Mouse (Mus musculus) brain, embryonic 14.5 days (tissue): Measurements from ENCODE around the gene Arl14ep.

Experiments
- CTCF ChIP-seq: fragments of 200-500 bp; IDR thresholded peaks from 2 replicates; pipeline ENCODE4 v1.5.1; 2012; ENCODE audit warnings: inconsistent platforms, mild to moderate bottlenecking, moderate library complexity, borderline replicate concordance; ENCODE audit not compliant: insufficient read depth, insufficient read length; ENCODE audit errors: extremely low read depth
- POLR2A ChIP-seq: fragments of 200-500 bp; IDR thresholded peaks from 2 replicates; pipeline ENCODE4 v1.6.1; 2012; ENCODE audit warnings: mild to moderate bottlenecking, inconsistent platforms, borderline replicate concordance; ENCODE audit not compliant: poor library complexity, insufficient read depth, insufficient read length, severe bottlenecking; ENCODE audit errors: extremely low read depth

DNA sequence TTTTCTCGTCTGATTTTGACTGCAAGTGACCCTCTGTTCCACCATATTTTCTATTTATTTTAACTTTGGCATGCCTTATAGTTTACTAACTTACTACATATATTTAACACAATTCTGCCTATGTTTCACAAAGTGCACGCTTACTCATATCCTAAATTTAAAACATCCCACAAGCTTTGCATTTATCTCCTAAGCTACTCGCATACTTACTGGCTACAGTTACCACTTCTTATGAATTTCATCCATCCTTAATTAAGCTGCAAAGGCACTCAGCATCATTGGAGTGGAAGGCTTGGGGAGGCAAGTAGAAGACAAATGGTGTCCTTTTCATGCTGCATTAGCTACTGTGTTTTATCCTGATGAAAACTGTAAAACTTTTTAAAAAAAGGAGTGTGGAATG, 2.2 kb upstream of the Arl14ep start:
- TF ChIP-seq CTCF: no peak
- no peak for TF ChIP-seq POLR2A
